Mouse (Mus musculus): ENCODE results near the gene Trim7. TPM values are rescaled to one million over a fixed set of nuclear protein-coding genes. Genes with fewer than 3 reads are reported as not detected.
A peak's percentile ranks its signal among the peaks of the same experiment; 100 is the strongest.
"Not testable (repeated sequence)": the region's sequence is repeated elsewhere in the genome, so short reads cannot be mapped to it uniquely, and the experiment has no call there.

Gene Trim7
- total and polyA plus RNA-seq, 3 experiments = 0.81 to 1.3 TPM; not detected in 1

DNA sequence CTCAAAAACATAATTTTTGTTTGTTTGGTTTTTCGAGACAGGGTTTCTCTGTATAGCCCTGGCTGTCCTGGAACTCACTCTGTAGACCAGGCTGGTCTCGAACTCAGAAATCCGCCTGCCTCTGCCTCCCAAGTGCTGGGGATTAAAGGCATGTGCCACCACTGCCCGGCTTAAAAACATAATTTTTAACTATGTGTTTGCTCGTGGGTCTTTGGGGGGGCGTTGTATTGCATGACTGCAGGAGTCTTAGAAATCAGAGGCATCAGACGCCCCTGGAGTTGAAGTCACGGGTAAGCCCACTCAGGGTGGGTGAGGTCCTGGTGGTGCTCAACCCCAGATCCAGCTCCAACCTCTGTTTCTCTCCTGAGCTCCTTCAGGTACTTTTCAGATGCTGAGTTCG is 34.0 kb upstream of the Trim7 start:
- not testable (repeated sequence) for DNase-seq (ENCODE audit: low read depth, low spot score); H3K79me2 ChIP-seq (ENCODE audit: control insufficient read depth, insufficient read depth, low read length, poor library complexity); H3K9me3 ChIP-seq (replicated peaks; ENCODE audit: insufficient read depth, low read length); H3K27ac ChIP-seq (ENCODE audit: control insufficient read depth, low read depth, low read length); H3K9ac ChIP-seq (ENCODE audit: control insufficient read depth, low read depth, low read length, poor library complexity, severe bottlenecking); H3K27me3 ChIP-seq (ENCODE audit: control insufficient read depth in 1 of 2, insufficient read depth in 2 of 2, low read length in 2 of 2); H3K4me3 ChIP-seq (ENCODE audit: control insufficient read depth in 1 of 2, insufficient read depth in 1 of 2, low read depth in 2 of 2, low read length in 2 of 2)
- peaks cover 9 to 32% of the 10 kb centered on the region in 2 experiments for H3K4me1 ChIP-seq (ENCODE audit: control insufficient read depth in 1 of 2, insufficient read depth in 2 of 2, low read length in 2 of 2)
- peaks cover 0 to 22% of the 10 kb centered on the region in 2 experiments; a peak in 2 of 4 replicates for H3K36me3 ChIP-seq (ENCODE audit: control insufficient read depth in 1 of 2, insufficient read depth in 2 of 2, low read length in 2 of 2)
- peak; percentile 93 for TF ChIP-seq TBP (IDR thresholded peaks at IDR 0.05; ENCODE audit: low read depth, low read length)

DNA sequence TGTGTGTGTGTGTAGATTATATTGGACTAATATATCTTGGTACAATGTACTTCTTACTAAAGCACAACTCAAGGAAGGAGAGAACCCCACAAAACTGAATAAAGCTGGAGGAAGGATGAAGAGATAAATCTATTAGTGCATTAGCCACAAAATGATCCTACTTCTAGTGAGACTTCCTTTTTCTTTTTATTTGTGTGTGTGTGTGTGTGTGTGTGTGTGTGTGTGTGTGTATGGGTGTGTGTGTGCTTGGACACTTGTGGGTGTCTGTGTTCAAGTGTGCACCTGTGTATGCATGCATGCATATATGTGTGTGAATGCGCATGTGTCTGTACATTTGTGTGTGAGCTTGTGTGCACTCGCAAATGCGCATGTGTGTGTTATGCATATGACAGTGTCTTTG is 32.8 kb upstream of the Trim7 start:
- peak; percentile 52 for DNase-seq (ENCODE audit: low read depth, low spot score)
- no peak overlapping the region for H3K9ac ChIP-seq (ENCODE audit: control insufficient read depth, low read depth, low read length, poor library complexity, severe bottlenecking)
- H3K79me2 ChIP-seq (ENCODE audit: control insufficient read depth, insufficient read depth, low read length, poor library complexity) = peaks cover 4% of the 10 kb centered on the region; the same call in 1 of the 2 replicates
- H3K4me3 ChIP-seq (ENCODE audit: control insufficient read depth in 1 of 2, insufficient read depth in 1 of 2, low read depth in 2 of 2, low read length in 2 of 2) = no peak overlapping the region
- H3K27me3 ChIP-seq (ENCODE audit: control insufficient read depth in 1 of 2, insufficient read depth in 2 of 2, low read length in 2 of 2) = no peaks in the 10 kb centered on the region
- H3K36me3 ChIP-seq (ENCODE audit: control insufficient read depth in 1 of 2, insufficient read depth in 2 of 2, low read length in 2 of 2) = peaks cover 0 to 26% of the 10 kb centered on the region in 2 experiments; a peak in 2 of 4 replicates
- no peaks in the 10 kb centered on the region for H3K9me3 ChIP-seq (replicated peaks; ENCODE audit: insufficient read depth, low read length)
- no peak overlapping the region for H3K27ac ChIP-seq (ENCODE audit: control insufficient read depth, low read depth, low read length)
- TF ChIP-seq GATA1 (IDR thresholded peaks at IDR 0.05; ENCODE audit: low read depth, low read length) = no peak
- no peak for TF ChIP-seq SMC3 (IDR thresholded peaks at IDR 0.05; ENCODE audit: low read depth, low read length)
- no peak for TF ChIP-seq CHD2 (IDR thresholded peaks at IDR 0.05; ENCODE audit: low read length)
- TF ChIP-seq MYB (IDR thresholded peaks at IDR 0.05; ENCODE audit: low read depth, low read length) = no peak
- TF ChIP-seq RCOR1 (IDR thresholded peaks at IDR 0.05; ENCODE audit: low read depth, low read length) = peak; percentile 43; the same call in 1 of the 2 replicates
- TF ChIP-seq MYC (IDR thresholded peaks at IDR 0.05; ENCODE audit: low read depth, low read length) = 0 out of 2 replicates have a peak, but pooled peaks have one; percentile 8
- no peak for TF ChIP-seq KAT2A (conservative IDR thresholded peaks at IDR 0.05; ENCODE audit: low read depth, low read length)
- TF ChIP-seq CTCF (IDR thresholded peaks at IDR 0.05 in 2 of 3, conservative IDR thresholded peaks at IDR 0.05 in 1 of 3; ENCODE audit: control insufficient read depth in 1 of 3, insufficient read depth in 1 of 3, low read depth in 2 of 3, low read length in 3 of 3, poor library complexity in 1 of 3, severe bottlenecking in 1 of 3) = no peak
- TF ChIP-seq MXI1 (IDR thresholded peaks at IDR 0.05; ENCODE audit: low read depth, low read length) = no peak
- no peak for TF ChIP-seq TAL1 (IDR thresholded peaks at IDR 0.05; ENCODE audit: low read length)
- TF ChIP-seq USF2 (IDR thresholded peaks at IDR 0.05; ENCODE audit: borderline replicate concordance in 1 of 2, insufficient read depth in 1 of 2, low read depth in 1 of 2, low read length in 2 of 2) = no peak
- peak; percentile 56; the same call in 1 of the 2 replicates for TF ChIP-seq SIN3A (IDR thresholded peaks at IDR 0.05; ENCODE audit: low read length)
- 0 out of 2 replicates have a peak, but pooled peaks have one; percentile 25 for TF ChIP-seq ETS1 (IDR thresholded peaks at IDR 0.05; ENCODE audit: low read depth, low read length)
- peak in 1 of 2 experiments; percentile 58; a peak in 2 of 4 replicates for TF ChIP-seq EP300 (IDR thresholded peaks at IDR 0.05; ENCODE audit: low read depth in 1 of 2, low read length in 2 of 2)
- peaks cover 11 to 38% of the 10 kb centered on the region in 2 experiments for H3K4me1 ChIP-seq (ENCODE audit: control insufficient read depth in 1 of 2, insufficient read depth in 2 of 2, low read length in 2 of 2)

DNA sequence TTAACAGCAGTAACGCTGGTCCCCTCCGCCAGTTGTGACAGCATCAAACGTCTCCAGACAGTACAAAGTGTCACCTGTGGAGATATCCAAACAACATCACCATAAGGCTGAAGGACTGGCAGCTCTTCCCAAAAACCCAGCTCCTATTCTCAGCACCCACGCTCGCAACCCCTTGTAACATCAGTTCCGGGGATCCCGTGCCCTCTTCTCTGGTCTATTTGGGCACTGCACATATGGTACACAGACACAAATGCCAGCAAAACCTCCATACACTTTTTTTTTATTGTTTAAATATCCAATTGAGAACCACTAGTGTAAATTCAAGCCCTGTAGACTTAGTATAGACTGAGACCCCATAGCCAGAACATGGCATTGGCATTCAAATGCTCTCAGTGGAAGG is 30.7 kb upstream of the Trim7 start:
- peaks cover 16% of the 10 kb centered on the region for H3K79me2 ChIP-seq (ENCODE audit: control insufficient read depth, insufficient read depth, low read length, poor library complexity)
- no peak overlapping the region for H3K9ac ChIP-seq (ENCODE audit: control insufficient read depth, low read depth, low read length, poor library complexity, severe bottlenecking)
- peaks cover 0 to 21% of the 10 kb centered on the region in 2 experiments; a peak in 2 of 4 replicates for H3K36me3 ChIP-seq (ENCODE audit: control insufficient read depth in 1 of 2, insufficient read depth in 2 of 2, low read length in 2 of 2)
- no peaks in the 10 kb centered on the region for H3K9me3 ChIP-seq (replicated peaks; ENCODE audit: insufficient read depth, low read length)
- no peak for TF ChIP-seq POLR2A (IDR thresholded peaks at IDR 0.05; ENCODE audit: control insufficient read depth in 1 of 2, insufficient read depth in 1 of 2, low read depth in 1 of 2, low read length in 2 of 2, poor library complexity in 1 of 2)
- TF ChIP-seq RCOR1 (IDR thresholded peaks at IDR 0.05; ENCODE audit: low read depth, low read length) = no peak
- TF ChIP-seq NRF1 (IDR thresholded peaks at IDR 0.05; ENCODE audit: insufficient read depth, low read depth, low read length, poor library complexity, severe bottlenecking) = no peak
- TF ChIP-seq MAZ (IDR thresholded peaks at IDR 0.05; ENCODE audit: low read depth, low read length) = no peak
- no peak for TF ChIP-seq SMC3 (IDR thresholded peaks at IDR 0.05; ENCODE audit: low read depth, low read length)
- no peak for TF ChIP-seq TAL1 (IDR thresholded peaks at IDR 0.05; ENCODE audit: low read length)
- no peak for TF ChIP-seq ZC3H11A (IDR thresholded peaks at IDR 0.05; ENCODE audit: low read depth, low read length)
- TF ChIP-seq SIN3A (IDR thresholded peaks at IDR 0.05; ENCODE audit: low read length) = no peak
- peaks cover 4 to 32% of the 10 kb centered on the region in 2 experiments for H3K4me1 ChIP-seq (ENCODE audit: control insufficient read depth in 1 of 2, insufficient read depth in 2 of 2, low read length in 2 of 2)
- no peak overlapping the region for H3K4me3 ChIP-seq (ENCODE audit: control insufficient read depth in 1 of 2, insufficient read depth in 1 of 2, low read depth in 2 of 2, low read length in 2 of 2)
- no peaks in the 10 kb centered on the region for H3K27me3 ChIP-seq (ENCODE audit: control insufficient read depth in 1 of 2, insufficient read depth in 2 of 2, low read length in 2 of 2)
- no peak overlapping the region for H3K27ac ChIP-seq (ENCODE audit: control insufficient read depth, low read depth, low read length)
- no peak for DNase-seq (ENCODE audit: low read depth, low spot score)
